Mouse (Mus musculus): ENCODE measurements around the gene Aifm2.

Gene Aifm2

GRCm38 (mm10) chr10:61717406-61718296, 2.6 kb downstream of the Aifm2 start:
- DNase-seq: no peak

GRCm38 (mm10) chr10:61720331-61720730, 5.3 kb downstream of the Aifm2 start:
- DNase-seq: no peak

GRCm38 (mm10) chr10:61722215-61722614, 7.2 kb downstream of the Aifm2 start:
- DNase-seq: no peak

- DNase-seq: no peak
These were observed 8.2 kb downstream of the Aifm2 start for GRCm38 (mm10) chr10:61723271-61723670.

GRCm38 (mm10) chr10:61729181-61729580, 14.1 kb downstream of the Aifm2 start:
- DNase-seq: no peak

GRCm38 (mm10) chr10:61730171-61730570, 15.1 kb downstream of the Aifm2 start:
- no peak for DNase-seq

GRCm38 (mm10) chr10:61734377-61734776, 19.3 kb downstream of the Aifm2 start:
- peak; percentile 72 to 73 for DNase-seq

GRCm38 (mm10) chr10:61736671-61737078, 21.6 kb downstream of the Aifm2 start:
- no peak for DNase-seq

GRCm38 (mm10) chr10:61737537-61737936, 22.5 kb downstream of the Aifm2 start:
- no peak for DNase-seq

GRCm38 (mm10) chr10:61738126-61738525, 23.1 kb downstream of the Aifm2 start:
- no peak for DNase-seq

- no peak for DNase-seq
These were observed 26.2 kb downstream of the Aifm2 start for GRCm38 (mm10) chr10:61741306-61741705.

- no peak for DNase-seq
These were observed 26.8 kb downstream of the Aifm2 start for GRCm38 (mm10) chr10:61741873-61742272.

- no peak for DNase-seq
These were observed 27.3 kb downstream of the Aifm2 start for GRCm38 (mm10) chr10:61742336-61742735.

GRCm38 (mm10) chr10:61745133-61745532, 30.1 kb downstream of the Aifm2 start:
- peak in 1 of 2 experiments; percentile 53 for DNase-seq

- DNase-seq: no peak
These were observed 32.2 kb downstream of the Aifm2 start for GRCm38 (mm10) chr10:61747302-61747701.

- no peak for DNase-seq
These were observed 35.0 kb downstream of the Aifm2 start for GRCm38 (mm10) chr10:61750014-61750413.

GRCm38 (mm10) chr10:61751534-61752219, 36.6 kb downstream of the Aifm2 start:
- DNase-seq: peak; percentile 85 to 87

- DNase-seq: no peak
These were observed 38.0 kb downstream of the Aifm2 start for GRCm38 (mm10) chr10:61753071-61753470.

- peak; percentile 47 to 53 for DNase-seq
These were observed 42.0 kb downstream of the Aifm2 start for GRCm38 (mm10) chr10:61757022-61757421.

- no peak for DNase-seq
These were observed 43.8 kb downstream of the Aifm2 start for GRCm38 (mm10) chr10:61758904-61759303.

GRCm38 (mm10) chr10:61759869-61760268, 44.8 kb downstream of the Aifm2 start:
- DNase-seq: peak in 1 of 2 experiments; percentile 8

- DNase-seq: no peak
These were observed 49.6 kb downstream of the Aifm2 start for GRCm38 (mm10) chr10:61764689-61765088.

- no peak for DNase-seq
These were observed 50.5 kb downstream of the Aifm2 start for GRCm38 (mm10) chr10:61765558-61765957.

GRCm38 (mm10) chr10:61766806-61767205, 51.7 kb downstream of the Aifm2 start:
- no peak for DNase-seq

All from kidney, adult 8-10 months (tissue).